Mouse (Mus musculus): ENCODE measurements around the gene Ppp1r14a. TPM values are rescaled to one million over a fixed set of nuclear protein-coding genes. Genes with fewer than 3 reads are reported as not detected.
A peak's percentile ranks its signal among the peaks of the same experiment; 100 is the strongest.

Ppp1r14a gene
- total and polyA plus RNA-seq, 3 experiments: 3.8 to 7.1 TPM; not detected in 1

DNA sequence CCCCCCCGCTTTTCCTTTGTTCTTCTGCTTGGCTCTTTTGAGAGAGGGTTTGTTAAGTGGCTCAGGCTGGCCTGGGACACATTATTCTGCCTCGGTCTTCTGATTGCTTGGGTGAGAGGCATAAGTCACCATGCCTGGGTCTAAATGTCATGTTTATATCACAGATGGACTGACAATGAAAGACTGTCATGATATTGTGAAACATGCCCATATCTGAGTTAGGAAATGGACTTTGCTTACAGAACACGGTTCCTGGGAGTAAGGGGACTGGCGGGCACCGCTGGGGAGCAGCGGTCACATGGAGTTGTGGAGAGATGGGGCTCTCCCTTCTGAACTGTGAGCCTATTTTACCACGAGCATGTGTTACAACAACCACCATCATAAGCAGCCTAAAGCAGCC is 45.0 kb downstream of the Ppp1r14a start:
- Histone ChIP-seq H3K27ac (ENCODE audit: control insufficient read depth, low read depth, low read length) (no peak overlapping the region), H3K36me3 (ENCODE audit: control insufficient read depth in 1 of 2, insufficient read depth in 2 of 2, low read length in 2 of 2) (peaks cover 6 to 19% of the 10 kb centered on the region in 2 experiments; a peak in 3 of 4 replicates), H3K9ac (ENCODE audit: control insufficient read depth, low read depth, low read length, poor library complexity, severe bottlenecking) (no peak overlapping the region), H3K4me1 (ENCODE audit: control insufficient read depth in 1 of 2, insufficient read depth in 2 of 2, low read length in 2 of 2) (peaks cover 11 to 25% of the 10 kb centered on the region in 2 experiments; a peak in 3 of 4 replicates), H3K4me3 (ENCODE audit: control insufficient read depth in 1 of 2, insufficient read depth in 1 of 2, low read depth in 2 of 2, low read length in 2 of 2) (no peak overlapping the region), H3K27me3 (ENCODE audit: control insufficient read depth in 1 of 2, insufficient read depth in 2 of 2, low read length in 2 of 2) (no peaks in the 10 kb centered on the region), H3K79me2 (ENCODE audit: control insufficient read depth, insufficient read depth, low read length, poor library complexity) (peaks cover 19% of the 10 kb centered on the region), H3K9me3 (replicated peaks; ENCODE audit: insufficient read depth, low read length) (no peaks in the 10 kb centered on the region)
- TF ChIP-seq CTCF (IDR thresholded peaks at IDR 0.05 in 2 of 3, conservative IDR thresholded peaks at IDR 0.05 in 1 of 3; ENCODE audit: control insufficient read depth in 1 of 3, insufficient read depth in 1 of 3, low read depth in 2 of 3, low read length in 3 of 3, poor library complexity in 1 of 3, severe bottlenecking in 1 of 3) (no peak), POLR2AphosphoS2 (IDR thresholded peaks at IDR 0.05; ENCODE audit: low read length) (no peak)
- DNase-seq (ENCODE audit: low read depth, low spot score): no peak

DNA sequence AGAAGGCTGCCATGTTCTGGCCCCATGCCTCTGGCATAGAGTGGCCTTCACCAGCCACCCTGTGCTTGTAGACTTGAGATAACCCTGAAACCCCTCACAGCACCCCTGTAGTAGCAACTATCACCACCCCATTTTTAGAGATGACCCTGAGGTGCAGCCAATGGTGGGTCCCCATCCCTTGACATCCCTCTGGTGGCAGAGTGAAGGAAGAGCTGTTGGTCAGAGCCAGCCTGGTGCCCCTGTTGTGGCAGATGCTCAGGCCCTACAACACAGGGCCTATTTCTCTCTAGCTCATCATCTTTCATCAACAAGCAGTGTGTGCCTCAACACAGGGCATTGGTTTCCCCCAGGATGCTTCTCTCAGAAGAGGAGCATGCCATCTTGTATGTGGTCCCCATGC is 46.2 kb downstream of the Ppp1r14a start:
- H3K4me1 ChIP-seq (ENCODE audit: control insufficient read depth in 1 of 2, insufficient read depth in 2 of 2, low read length in 2 of 2): peaks cover 19 to 33% of the 10 kb centered on the region in 2 experiments

DNA sequence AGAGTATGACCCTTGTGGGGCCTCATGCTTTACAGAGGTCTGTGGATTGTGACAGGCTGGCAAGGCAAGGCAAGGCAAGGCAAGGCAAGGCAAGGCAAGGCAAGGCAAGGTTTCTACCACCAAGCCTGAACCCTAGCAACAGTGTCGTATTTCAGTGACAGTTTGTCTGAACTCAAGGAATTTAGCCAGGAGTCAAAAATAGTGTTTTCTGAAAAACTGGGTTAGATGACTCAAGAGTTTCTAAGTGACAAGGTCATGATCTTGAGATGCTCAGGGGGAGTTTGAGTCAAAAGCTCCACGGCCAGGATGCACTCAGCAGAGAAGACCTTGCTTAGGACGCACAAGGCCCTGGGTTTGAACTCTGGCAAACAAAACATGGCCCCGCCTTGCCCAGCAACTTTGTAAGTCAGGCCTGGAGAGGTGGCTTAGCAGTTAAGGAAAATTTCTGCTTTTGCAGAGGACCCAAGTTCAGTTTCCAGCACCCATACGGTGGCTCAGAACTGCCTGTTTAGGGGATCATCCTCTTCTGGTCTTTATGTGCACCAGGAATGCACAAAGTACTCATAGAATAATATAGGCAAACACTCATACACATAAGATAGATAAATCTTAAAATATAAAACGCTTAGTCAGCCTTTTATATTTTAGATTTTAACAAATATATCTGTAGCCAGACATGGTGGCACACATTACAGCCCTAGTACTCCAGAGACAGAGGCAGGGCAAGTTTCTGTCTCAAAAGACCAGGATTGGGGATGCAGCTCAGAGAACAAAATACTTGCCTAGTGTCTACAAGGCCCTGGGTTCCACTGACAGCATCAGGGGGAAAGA is 46.9 kb downstream of the Ppp1r14a start:
- Histone ChIP-seq H3K27me3 (ENCODE audit: control insufficient read depth in 1 of 2, insufficient read depth in 2 of 2, low read length in 2 of 2) (no peaks in the 10 kb centered on the region), H3K9ac (ENCODE audit: control insufficient read depth, low read depth, low read length, poor library complexity, severe bottlenecking) (no peak overlapping the region), H3K27ac (ENCODE audit: control insufficient read depth, low read depth, low read length) (no peak overlapping the region), H3K36me3 (ENCODE audit: control insufficient read depth in 1 of 2, insufficient read depth in 2 of 2, low read length in 2 of 2) (peaks cover 3 to 34% of the 10 kb centered on the region in 2 experiments; a peak in 3 of 4 replicates), H3K4me3 (ENCODE audit: control insufficient read depth in 1 of 2, insufficient read depth in 1 of 2, low read depth in 2 of 2, low read length in 2 of 2) (no peak overlapping the region), H3K4me1 (ENCODE audit: control insufficient read depth in 1 of 2, insufficient read depth in 2 of 2, low read length in 2 of 2) (peaks cover 20 to 41% of the 10 kb centered on the region in 2 experiments), H3K79me2 (ENCODE audit: control insufficient read depth, insufficient read depth, low read length, poor library complexity) (peaks cover 27% of the 10 kb centered on the region), H3K9me3 (replicated peaks; ENCODE audit: insufficient read depth, low read length) (no peaks in the 10 kb centered on the region)
- DNase-seq (ENCODE audit: low read depth, low spot score): no peak
- peak; percentile 72; the same call in 1 of the 2 replicates for TF ChIP-seq MAFK (IDR thresholded peaks at IDR 0.05; ENCODE audit: borderline replicate concordance, low read depth, low read length)
- no peak for TF ChIP-seq HCFC1 (IDR thresholded peaks at IDR 0.05; ENCODE audit: low read depth, low read length)
- TF ChIP-seq UBTF (IDR thresholded peaks at IDR 0.05; ENCODE audit: borderline replicate concordance, insufficient read depth, low read depth, low read length): no peak

More for the DNA sequence above, 46.2 kb downstream of the Ppp1r14a start:
- Histone ChIP-seq H3K4me3 (ENCODE audit: control insufficient read depth in 1 of 2, insufficient read depth in 1 of 2, low read depth in 2 of 2, low read length in 2 of 2) (no peak overlapping the region), H3K27ac (ENCODE audit: control insufficient read depth, low read depth, low read length) (no peak overlapping the region), H3K27me3 (ENCODE audit: control insufficient read depth in 1 of 2, insufficient read depth in 2 of 2, low read length in 2 of 2) (no peaks in the 10 kb centered on the region), H3K36me3 (ENCODE audit: control insufficient read depth in 1 of 2, insufficient read depth in 2 of 2, low read length in 2 of 2) (peaks cover 5 to 27% of the 10 kb centered on the region in 2 experiments; a peak in 3 of 4 replicates), H3K9ac (ENCODE audit: control insufficient read depth, low read depth, low read length, poor library complexity, severe bottlenecking) (no peak overlapping the region), H3K79me2 (ENCODE audit: control insufficient read depth, insufficient read depth, low read length, poor library complexity) (peaks cover 19% of the 10 kb centered on the region), H3K9me3 (replicated peaks; ENCODE audit: insufficient read depth, low read length) (no peaks in the 10 kb centered on the region)
- TF ChIP-seq BHLHE40 (IDR thresholded peaks at IDR 0.05; ENCODE audit: borderline replicate concordance, low read depth, low read length) (no peak), CTCF (IDR thresholded peaks at IDR 0.05 in 2 of 3, conservative IDR thresholded peaks at IDR 0.05 in 1 of 3; ENCODE audit: control insufficient read depth in 1 of 3, insufficient read depth in 1 of 3, low read depth in 2 of 3, low read length in 3 of 3, poor library complexity in 1 of 3, severe bottlenecking in 1 of 3) (peak; percentile 18 to 36 (median 30); a peak in 5 of 6 replicates), SMC3 (IDR thresholded peaks at IDR 0.05; ENCODE audit: low read depth, low read length) (peak; percentile 26), RAD21 (IDR thresholded peaks at IDR 0.05; ENCODE audit: low read depth, low read length) (peak; percentile 3)
- peak; percentile 30 for DNase-seq (ENCODE audit: low read depth, low spot score)

Measured in MEL (cell line).